Mouse (Mus musculus) thymus, postnatal 10 days (tissue): ENCODE measurements around the gene Ccdc184.

Experiments
- DNase-seq, 2 experiments: peaks; one replicate each; pipeline ENCODE4 v3.0.0; 2021; ENCODE audit warnings: low spot score in 2 of 2

Gene Ccdc184

DNA sequence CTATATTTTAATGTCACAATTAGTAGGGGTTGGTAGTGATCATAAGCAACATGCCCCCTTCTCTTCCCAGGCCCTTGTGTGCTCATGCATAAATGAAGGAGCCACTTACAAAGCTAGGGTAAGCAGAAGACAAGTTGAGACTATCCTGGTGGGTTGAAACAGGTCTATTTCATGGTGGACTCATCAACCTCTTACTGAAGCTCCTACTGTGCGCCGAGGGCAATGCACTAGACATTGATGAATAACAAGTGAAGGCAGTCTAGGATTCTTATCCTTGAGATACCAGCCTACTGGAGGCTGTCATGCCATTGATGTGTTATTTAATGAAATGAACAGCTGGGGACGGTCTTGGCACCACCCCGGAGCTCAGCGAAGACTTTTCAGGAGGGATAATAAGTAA lies 11.7 kb upstream of the Ccdc184 start:
- DNase-seq: no peak

GRCm38 (mm10) chr15:98155944-98156343 lies 11.0 kb upstream of the Ccdc184 start:
- DNase-seq: no peak

GRCm38 (mm10) chr15:98157253-98157652 lies 9.7 kb upstream of the Ccdc184 start:
- DNase-seq: no peak

DNA sequence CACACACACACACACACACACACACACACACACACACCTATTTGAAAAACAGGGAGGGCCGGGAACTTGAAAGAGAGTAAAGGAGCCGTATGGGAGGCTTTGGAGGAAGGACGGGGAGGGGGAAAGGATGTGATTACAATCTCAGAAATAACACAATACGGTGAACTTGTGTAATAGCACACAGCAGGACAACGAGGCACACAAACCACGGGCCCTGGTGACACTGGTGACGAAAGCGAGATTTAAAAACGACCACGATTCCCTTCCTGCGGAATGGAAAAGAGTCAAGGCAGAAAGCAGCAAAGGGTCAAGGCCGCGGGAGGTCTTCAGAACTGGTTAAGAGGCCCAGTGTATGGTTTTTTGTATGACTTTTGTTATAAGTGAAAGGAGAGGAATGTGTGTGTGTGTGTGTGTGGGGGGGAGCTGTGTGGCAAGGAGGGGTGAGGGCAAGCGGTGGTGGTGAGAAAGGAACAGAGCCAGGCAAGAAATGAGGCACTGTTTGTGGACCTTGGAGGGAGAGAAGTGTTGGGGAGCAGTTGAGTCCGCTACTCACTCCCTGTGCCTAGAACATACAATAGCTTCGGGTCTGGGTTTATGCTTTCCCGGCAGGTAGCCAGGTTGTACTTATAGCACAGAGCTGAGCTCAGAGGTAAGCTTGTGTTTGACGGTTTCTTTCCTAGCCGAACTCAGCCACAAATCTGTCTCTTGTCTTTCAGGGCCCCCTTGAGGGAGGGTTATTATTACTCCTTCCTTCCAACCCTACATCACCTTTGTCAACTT lies 5.7 kb upstream of the Ccdc184 start:
- no peak for DNase-seq

DNA sequence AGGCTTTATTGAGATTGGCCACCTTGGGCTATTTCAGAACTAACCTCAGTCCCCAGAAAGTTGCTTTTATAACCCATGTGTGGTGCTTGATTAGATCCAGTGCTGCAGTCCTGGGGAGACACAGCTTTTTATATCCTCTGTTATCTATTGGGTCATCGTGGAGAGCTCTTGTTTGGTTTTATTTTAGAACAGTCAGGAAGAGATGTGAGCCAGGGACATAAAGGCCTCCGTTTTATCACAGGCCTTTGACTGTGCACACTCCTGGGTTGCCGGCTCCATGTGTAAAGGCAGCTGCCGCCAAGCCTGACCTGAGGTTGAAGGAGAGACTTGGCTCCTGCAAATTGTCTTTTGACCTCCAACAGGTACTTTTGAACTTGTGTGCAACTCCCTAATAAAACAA lies 4.4 kb upstream of the Ccdc184 start:
- no peak for DNase-seq

- no peak for DNase-seq
Measured at GRCm38 (mm10) chr15:98165525-98165924, 1.4 kb upstream of the Ccdc184 start, which contains the start of gene Asb8. Gene Asb8, minus strand, starts transcription at chr15:98165625.

GRCm38 (mm10) chr15:98167645-98168621 lies 975 bp downstream of the Ccdc184 start:
- peak; percentile 70 to 75 for DNase-seq

- no peak for DNase-seq
Measured at GRCm38 (mm10) chr15:98168622-98169004, 1.7 kb downstream of the Ccdc184 start.

GRCm38 (mm10) chr15:98170365-98170764 lies 3.4 kb downstream of the Ccdc184 start:
- no peak for DNase-seq

DNA sequence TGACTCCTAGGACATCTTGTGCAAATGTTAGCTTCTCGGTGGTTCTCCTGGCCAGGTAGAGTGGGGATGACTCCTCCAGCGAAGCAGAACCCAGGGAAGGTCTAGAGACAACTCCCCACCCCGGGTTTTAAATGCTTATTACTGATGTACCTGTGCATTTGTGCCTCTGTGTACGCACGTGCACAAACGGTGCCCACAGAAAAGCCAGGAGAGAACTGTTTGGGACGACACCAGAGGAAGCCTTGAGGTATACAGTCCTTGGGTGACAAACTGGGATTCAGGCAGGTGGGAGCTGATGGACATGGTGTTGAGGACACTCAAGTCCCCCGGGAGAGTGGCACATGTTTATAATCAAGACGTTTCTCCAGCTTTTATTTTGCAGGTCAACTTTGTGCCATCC lies 4.0 kb downstream of the Ccdc184 start:
- no peak for DNase-seq

DNA sequence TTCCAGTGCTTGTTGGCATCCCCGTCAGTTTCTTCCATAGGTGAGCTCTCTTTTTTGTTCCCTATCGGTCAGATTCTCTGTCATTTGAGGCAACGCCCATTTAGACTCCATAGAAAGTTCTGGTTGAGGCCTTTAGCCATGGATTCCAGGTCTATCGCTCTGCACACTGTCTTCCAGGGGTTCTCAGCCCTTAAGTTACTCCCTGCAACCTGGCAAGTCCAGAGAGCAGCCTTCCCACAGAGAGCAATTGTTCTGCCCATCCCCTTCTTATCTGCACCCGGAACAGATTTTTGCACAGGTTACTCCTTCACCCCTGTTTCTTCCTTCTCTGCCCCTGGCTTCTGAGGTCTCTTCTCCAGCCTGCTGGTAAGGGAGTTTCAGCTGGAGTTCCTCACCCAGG lies 5.2 kb downstream of the Ccdc184 start:
- DNase-seq: no peak

DNA sequence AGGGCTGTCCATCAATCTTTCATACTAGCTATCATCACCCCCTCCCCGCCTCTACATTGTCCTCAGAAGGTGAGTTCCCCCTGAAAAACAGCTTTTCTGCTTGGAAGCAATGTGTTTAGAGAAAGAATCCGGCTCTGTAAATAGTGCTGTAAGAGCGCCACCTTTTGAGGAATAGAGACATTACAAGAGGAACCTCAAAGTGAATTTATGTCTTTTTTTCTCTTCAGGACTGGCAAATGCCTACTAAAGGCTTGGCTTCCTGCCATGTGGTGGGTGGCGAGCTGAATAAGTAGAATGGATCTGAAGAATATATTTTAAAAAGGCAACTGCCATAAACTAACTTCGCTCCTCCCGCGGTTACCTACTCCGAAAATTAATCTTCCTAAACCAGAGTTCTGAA lies 6.9 kb downstream of the Ccdc184 start:
- DNase-seq: peak in 1 of 2 experiments; percentile 25

- DNase-seq: no peak
Measured at GRCm38 (mm10) chr15:98177320-98177719, 10.4 kb downstream of the Ccdc184 start.

GRCm38 (mm10) chr15:98180567-98181131 lies 13.7 kb downstream of the Ccdc184 start:
- no peak for DNase-seq

GRCm38 (mm10) chr15:98181132-98181711 lies 14.3 kb downstream of the Ccdc184 start:
- DNase-seq: peak; percentile 66 to 69

DNA sequence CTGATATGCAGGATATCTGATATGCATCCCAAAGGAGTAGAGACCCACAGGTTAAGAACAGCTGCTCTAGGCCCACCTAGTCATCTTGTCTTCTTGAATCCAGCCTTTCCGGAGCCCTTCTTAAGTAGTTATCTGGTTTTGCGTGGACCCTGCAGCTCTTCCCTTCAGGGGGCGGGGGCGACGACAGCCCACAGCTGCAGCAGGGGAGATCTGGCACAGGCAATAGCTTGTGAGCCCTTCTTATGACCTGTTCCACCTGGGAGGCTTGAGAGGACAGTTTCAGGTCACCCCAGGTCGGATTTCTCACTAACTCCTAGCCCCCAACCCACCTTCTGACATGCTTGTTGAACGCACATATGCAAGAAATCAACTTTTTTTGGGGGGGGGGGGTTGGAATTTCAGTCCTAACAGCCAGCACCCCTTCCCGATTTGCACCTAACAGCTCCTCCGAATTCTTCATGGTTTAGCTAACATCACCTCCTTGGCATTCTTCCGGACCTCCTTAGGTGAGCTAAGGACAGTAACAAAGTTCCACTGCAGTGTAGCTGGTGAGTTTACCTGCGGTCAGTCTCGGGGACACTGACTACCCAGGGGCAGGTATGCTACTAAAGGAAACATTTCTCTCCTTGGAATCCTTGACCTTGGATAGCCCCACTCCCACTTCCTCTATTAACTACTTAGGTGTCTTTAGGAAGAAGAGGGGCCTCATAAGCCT lies 15.1 kb downstream of the Ccdc184 start:
- no peak for DNase-seq

DNA sequence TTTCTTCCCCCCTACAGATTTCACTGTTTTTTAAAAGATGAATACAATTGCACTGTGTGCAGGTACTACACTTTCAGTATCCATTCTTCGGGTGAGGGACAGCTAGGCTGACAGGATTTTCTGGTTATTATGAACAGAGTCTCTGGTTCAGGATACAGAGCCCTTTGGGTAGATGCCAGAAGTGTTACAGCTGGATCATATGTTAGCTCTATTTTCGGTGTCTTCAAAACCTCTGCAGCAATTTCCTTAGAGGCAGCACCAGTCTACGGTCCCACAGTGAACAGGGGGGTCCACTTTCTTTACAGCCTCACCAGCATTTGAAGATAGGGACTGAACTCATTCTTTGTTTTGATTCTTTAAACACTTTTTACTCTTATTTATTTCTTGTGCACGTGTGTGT lies 17.5 kb downstream of the Ccdc184 start:
- no peak for DNase-seq

DNA sequence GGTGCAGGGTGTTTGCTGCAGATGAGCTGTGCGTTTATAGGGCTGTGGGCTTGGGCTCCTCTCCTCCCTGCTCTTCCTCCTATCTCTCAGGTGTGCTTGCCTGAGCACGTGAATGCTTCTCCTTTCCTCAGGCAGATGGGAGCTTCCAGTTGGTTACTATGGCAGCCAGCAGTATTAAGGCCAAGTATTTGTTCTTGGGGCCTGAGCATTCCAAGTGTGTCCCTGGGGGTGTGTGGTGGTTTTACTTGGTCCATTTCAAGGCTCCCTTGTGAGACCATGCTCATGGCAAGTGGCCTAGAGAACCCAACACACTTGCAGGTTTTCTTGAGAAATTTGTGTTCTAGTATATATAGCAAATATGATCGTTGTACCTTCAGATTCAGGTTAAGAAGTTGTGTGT lies 28.5 kb downstream of the Ccdc184 start, which contains the start of gene Olfr288:
TSS of gene Olfr288 (minus strand) at position 101 of the 400 bp plus-strand sequence.
- DNase-seq: no peak

DNA sequence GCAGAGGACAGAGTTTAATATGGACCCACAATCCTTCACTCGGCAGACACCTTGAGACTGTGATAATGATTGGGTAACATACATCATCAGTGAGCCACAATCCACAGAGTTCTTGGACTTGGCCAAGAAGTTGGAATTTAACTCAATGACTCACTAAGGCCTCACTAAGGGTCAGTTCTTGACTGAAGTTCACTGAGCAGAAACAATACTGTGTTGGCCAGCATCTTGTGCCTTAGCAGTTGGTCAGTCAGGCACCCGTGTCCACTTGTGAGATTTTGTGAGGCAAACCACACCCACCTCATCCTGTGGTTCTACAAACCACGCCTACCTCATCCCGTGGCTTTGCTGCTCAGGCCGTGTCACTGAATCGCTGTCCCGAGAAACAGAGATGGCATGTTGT lies 42.7 kb downstream of the Ccdc184 start:
- DNase-seq: no peak

DNA sequence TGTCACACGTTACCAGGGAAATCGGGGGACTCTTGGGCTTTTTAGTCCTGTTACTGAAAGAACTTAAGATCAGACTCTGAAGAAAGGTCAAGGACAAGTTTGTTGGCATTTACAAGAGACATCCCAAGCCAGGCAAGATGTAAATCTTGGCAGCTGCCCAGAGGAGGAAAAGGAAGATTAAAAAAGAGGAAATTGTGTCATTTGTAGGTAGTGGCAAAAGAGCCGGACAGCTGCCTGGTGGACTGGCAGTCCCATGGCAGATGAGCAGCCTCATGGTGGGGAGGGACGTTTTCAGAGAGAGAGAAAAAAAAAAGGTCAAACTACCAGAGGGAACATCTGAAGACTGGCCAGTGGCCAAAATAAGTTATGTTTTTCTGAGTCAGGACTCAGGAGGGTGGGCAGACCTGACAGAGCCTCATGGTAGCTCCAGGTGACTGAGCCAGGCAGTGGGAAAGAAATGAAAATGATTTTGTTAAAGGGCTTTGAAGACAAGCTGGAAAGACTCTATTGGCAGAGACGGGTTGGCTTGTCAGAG lies 46.4 kb downstream of the Ccdc184 start:
- no peak for DNase-seq

GRCm38 (mm10) chr15:98214130-98214529 lies 47.2 kb downstream of the Ccdc184 start:
- no peak for DNase-seq
